Mouse (Mus musculus): ENCODE measurements around the gene Sparcl1.

GRCm38 (mm10) chr5:104133752-104134151 is 20.2 kb upstream of the Sparcl1 start:
- TF ChIP-seq CTCF (IDR thresholded peaks at IDR 0.05; ENCODE audit: extremely low read depth, insufficient read depth, insufficient read length, insufficient replicate concordance), result no peak
- no peak for TF ChIP-seq POLR2A (IDR thresholded peaks at IDR 0.05; ENCODE audit: low read depth, low read length)
